Mouse (Mus musculus) thymus, adult 2 months (tissue): ENCODE measurements around the gene Smim20. TPM values are rescaled to one million over a fixed set of nuclear protein-coding genes. Genes with fewer than 3 reads are reported as not detected.

Source experiments
- DNase-seq: peaks from one replicate; pipeline ENCODE4 v3.0.0; 2021
- H3K27ac ChIP-seq: fragments of 200-500 bp; 2 replicates; pipeline ENCODE4 v1.5.1; 2012; ENCODE audit warnings: low read length, control low read depth; ENCODE audit not compliant: control insufficient read depth, insufficient read depth
- H3K27me3 ChIP-seq: fragments of 200-500 bp; 2 replicates; pipeline ENCODE4 v1.6.1; 2012; ENCODE audit warnings: mild to moderate bottlenecking, low read length, moderate library complexity, mixed read lengths; ENCODE audit not compliant: control insufficient read depth, insufficient read depth
- H3K36me3 ChIP-seq: fragments of 200-500 bp; 2 replicates; pipeline ENCODE4 v1.6.1; 2012; ENCODE audit warnings: mild to moderate bottlenecking, low read length, moderate library complexity; ENCODE audit not compliant: control insufficient read depth, insufficient read depth
- H3K4me1 ChIP-seq: fragments of 200-500 bp; replicated peaks from 2 replicates; pipeline ENCODE4 v1.6.1; 2012; ENCODE audit warnings: low read length; ENCODE audit not compliant: control insufficient read depth, insufficient read depth
- H3K4me3 ChIP-seq: fragments of 200-500 bp; 2 replicates; pipeline ENCODE4 v1.5.1; 2012; ENCODE audit warnings: mild to moderate bottlenecking, low read length, control low read depth, moderate library complexity; ENCODE audit not compliant: control insufficient read depth, insufficient read depth
- CTCF ChIP-seq: fragments of 200-500 bp; IDR thresholded peaks from 2 replicates; pipeline ENCODE4 v1.5.1; 2012; ENCODE audit warnings: mild to moderate bottlenecking, control low read depth, low read length, moderate library complexity, borderline replicate concordance; ENCODE audit not compliant: control insufficient read depth, poor library complexity, insufficient read depth; ENCODE audit errors: extremely low read depth
- POLR2A ChIP-seq: fragments of 200-500 bp; IDR thresholded peaks from 2 replicates; pipeline ENCODE4 v1.6.1; 2012; ENCODE audit warnings: mild to moderate bottlenecking, low read length, control low read depth, moderate library complexity; ENCODE audit not compliant: control insufficient read depth, poor library complexity, insufficient read depth; ENCODE audit errors: extremely low read depth
- WGBS: fragments of 180-500 bp; shearing (Covaris S2); methylation state at CpG from one replicate; pipeline ENCODE4 v1.1.7; 2018; 5-methylcytosine and 5-hydroxymethylcytosine counted together
- polyA plus RNA-seq: library from polyadenylated mRNA; depleted of rRNA; stranded (reverse); fragments of >200 nt; gene quantifications from 2 replicates; pipeline ENCODE4 v1.2.3, GENCODE M21; 2012

Gene Smim20
- polyA plus RNA-seq, 1 experiment: 52.3 TPM

DNA sequence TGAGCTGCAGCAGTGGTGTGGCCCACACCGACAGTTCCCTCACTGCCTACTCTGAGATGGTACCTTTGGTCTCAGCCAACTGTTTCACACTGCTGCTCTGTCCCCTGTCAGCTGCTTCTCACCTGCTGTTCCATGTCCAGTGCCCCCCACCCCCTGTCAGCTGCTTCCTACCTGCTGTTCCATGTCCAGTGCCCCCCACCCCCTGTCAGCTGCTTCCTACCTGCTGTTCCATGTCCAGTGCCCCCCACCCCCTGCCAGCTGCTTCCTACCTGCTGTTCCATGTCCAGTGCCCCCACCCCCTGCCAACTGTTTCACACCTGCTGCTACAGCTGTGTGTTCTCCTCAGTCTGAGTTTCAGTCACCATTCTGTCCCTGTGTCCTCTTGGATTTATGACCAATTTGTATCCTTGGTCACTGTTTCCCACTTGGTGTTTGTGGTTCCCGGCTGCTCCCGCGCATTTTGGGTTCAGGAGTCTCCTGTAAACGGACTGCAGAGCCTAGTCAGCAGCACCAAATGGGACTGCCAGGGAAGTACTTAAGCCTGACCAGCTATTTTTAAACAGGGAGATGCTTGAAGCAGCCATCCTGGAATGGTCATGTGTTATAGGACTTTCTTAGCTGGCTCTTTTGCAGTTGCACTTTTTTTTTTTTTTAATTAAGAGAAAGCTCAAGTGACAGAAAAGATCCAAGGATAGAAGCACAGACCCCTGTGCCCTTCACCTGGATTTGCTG, 7.0 kb downstream of the Smim20 start:
- Histone ChIP-seq H3K4me3 (no peak overlapping the region), H3K4me1 (no peaks in the 10 kb centered on the region), H3K27ac (no peak overlapping the region), H3K27me3 (no peaks in the 10 kb centered on the region), H3K36me3 (peaks cover 17% of the 10 kb centered on the region)
- TF ChIP-seq POLR2A: no peak
- TF ChIP-seq CTCF: no peak
- no peak for DNase-seq
- 94% methylated on average over 5 of the region's 5 CpGs for WGBS

- TF ChIP-seq POLR2A (no peak), CTCF (no peak)
- no peak for DNase-seq
- Histone ChIP-seq H3K27ac (no peak overlapping the region), H3K36me3 (peaks cover 20% of the 10 kb centered on the region), H3K27me3 (no peaks in the 10 kb centered on the region), H3K4me1 (no peaks in the 10 kb centered on the region), H3K4me3 (no peak overlapping the region)
- WGBS: 84% methylated on average over 5 of the region's 5 CpGs
These were observed 8.0 kb downstream of the Smim20 start for GRCm38 (mm10) chr5:53274811-53275355.

DNA sequence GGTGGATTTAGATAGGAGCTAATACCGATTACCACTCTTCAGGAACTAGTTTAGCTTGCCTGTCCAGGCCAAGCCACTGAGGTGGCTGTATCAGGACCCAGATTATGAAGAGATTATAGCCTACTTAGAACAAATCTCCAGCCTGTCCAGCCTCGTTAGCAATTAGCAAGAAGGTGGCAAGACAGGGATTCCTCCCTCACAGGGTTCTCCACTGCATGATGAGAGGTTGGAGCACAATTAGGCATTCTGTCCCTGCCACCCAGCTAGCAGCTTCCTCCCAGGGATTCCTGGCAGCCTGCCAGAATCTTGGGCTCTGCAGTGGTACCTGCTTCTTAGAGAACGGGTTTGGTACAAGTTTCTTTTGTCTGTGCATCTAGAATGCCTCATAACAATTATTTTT, 8.5 kb downstream of the Smim20 start:
- 95% methylated on average over 3 of the region's 3 CpGs for WGBS
- no peak for DNase-seq
- H3K27ac ChIP-seq: no peak overlapping the region

GRCm38 (mm10) chr5:53276470-53277022, 9.7 kb downstream of the Smim20 start:
- DNase-seq: no peak
- H3K4me3 ChIP-seq: no peak overlapping the region
- no peak overlapping the region for H3K27ac ChIP-seq
- 94% methylated on average over 5 of the region's 5 CpGs for WGBS
- peaks cover 20% of the 10 kb centered on the region for H3K36me3 ChIP-seq
- TF ChIP-seq POLR2A (no peak), CTCF (no peak)
- H3K4me1 ChIP-seq: no peaks in the 10 kb centered on the region
- H3K27me3 ChIP-seq: no peaks in the 10 kb centered on the region

More for the DNA sequence above, 8.5 kb downstream of the Smim20 start:
- H3K27me3 ChIP-seq: no peaks in the 10 kb centered on the region
- H3K4me1 ChIP-seq: no peaks in the 10 kb centered on the region
- H3K36me3 ChIP-seq: peaks cover 20% of the 10 kb centered on the region
- no peak overlapping the region for H3K4me3 ChIP-seq
- TF ChIP-seq POLR2A: no peak
- TF ChIP-seq CTCF: no peak

GRCm38 (mm10) chr5:53277716-53278263, 10.9 kb downstream of the Smim20 start:
- peaks cover 20% of the 10 kb centered on the region for H3K36me3 ChIP-seq
- 94% methylated on average over 4 of the region's 4 CpGs for WGBS
- no peaks in the 10 kb centered on the region for H3K4me1 ChIP-seq
- H3K4me3 ChIP-seq: no peak overlapping the region
- no peak overlapping the region for H3K27ac ChIP-seq
- no peak for DNase-seq
- TF ChIP-seq POLR2A: no peak
- TF ChIP-seq CTCF: no peak
- no peaks in the 10 kb centered on the region for H3K27me3 ChIP-seq

DNA sequence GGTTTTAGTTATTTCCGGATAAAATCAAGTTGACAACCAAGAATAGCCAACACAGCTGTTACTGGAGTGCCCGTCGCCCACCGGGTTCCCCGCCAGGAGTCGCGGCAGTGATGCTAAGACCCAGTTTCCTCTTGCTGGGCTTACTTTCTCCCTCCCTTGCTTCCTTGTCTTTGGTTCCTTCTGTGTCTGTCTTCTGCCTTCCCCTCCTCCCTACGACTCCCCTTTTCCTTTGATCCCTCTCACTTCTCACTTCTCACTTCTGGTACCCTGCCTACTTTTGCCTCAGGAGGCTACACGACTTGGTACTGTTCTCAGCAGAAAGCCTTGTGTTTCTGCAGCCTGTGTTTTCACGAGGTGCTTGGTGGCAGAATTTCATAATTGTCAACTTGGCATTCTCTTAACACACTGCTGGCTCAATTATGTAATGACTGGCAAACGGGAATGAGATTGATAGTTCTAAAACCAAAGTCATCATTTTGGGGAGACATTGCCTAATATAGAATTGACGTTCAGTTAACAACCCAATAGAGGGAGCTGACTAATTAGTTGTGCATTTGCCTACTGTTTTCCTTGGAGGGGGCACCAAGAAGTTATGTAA, 12.4 kb downstream of the Smim20 start:
- Histone ChIP-seq H3K4me3 (no peak overlapping the region), H3K27me3 (no peaks in the 10 kb centered on the region), H3K4me1 (no peaks in the 10 kb centered on the region), H3K36me3 (peaks cover 20% of the 10 kb centered on the region), H3K27ac (no peak overlapping the region)
- WGBS: 92% methylated on average over 12 of the region's 12 CpGs
- DNase-seq: no peak
- no peak for TF ChIP-seq CTCF
- no peak for TF ChIP-seq POLR2A
